Mouse (Mus musculus) gastrocnemius, postnatal 25 days (tissue): ENCODE data around the gene Gm3194. TPM values are rescaled to one million over a fixed set of nuclear protein-coding genes. Genes with fewer than 3 reads are reported as not detected.
"Not testable (repeated sequence)": the region's sequence is repeated elsewhere in the genome, so short reads cannot be mapped to it uniquely, and the experiment has no call there.

Experiments used
- DNase-seq: peaks from one replicate; pipeline ENCODE4 v3.0.0; 2022
- long read RNA-seq, 2 experiments: library from polyadenylated mRNA; stranded (forward); transcript quantifications; one replicate each; pipeline ENCODE4 v2.0.0; 2021
- total RNA-seq, 2 experiments: library from RNA; stranded (reverse); gene quantifications; 1 replicate in 1 of 2; 2 replicates in 1 of 2; pipeline ENCODE4 v1.2.3; 2021

Gm3194 gene
- under 1 TPM; 0.33 to 0.40 TPM for total RNA-seq
- long read RNA-seq, experiment 1, result 0 reads
- long read RNA-seq, experiment 2, result 0 reads

GRCm38 (mm10) chr14:5455367-5455766 is at the start of gene Gm3194:
TSS of gene Gm3194 (minus strand) at chr14:5455467.
- not testable (repeated sequence) for DNase-seq

- not testable (repeated sequence) for DNase-seq
Observed at GRCm38 (mm10) chr14:5501374-5501773, 46.1 kb upstream of the Gm3194 start, which contains the start of gene Gm3488. TSS of gene Gm3488 (plus strand) at chr14:5501674.

GRCm38 (mm10) chr14:5483907-5484306 is 28.6 kb upstream of the Gm3194 start, which contains the start of gene Gm3187:
TSS of gene Gm3187 (plus strand) at chr14:5484207.
- not testable (repeated sequence) for DNase-seq

- not testable (repeated sequence) for DNase-seq
Observed at GRCm38 (mm10) chr14:5477730-5478129, 22.5 kb upstream of the Gm3194 start, which contains the start of gene Gm8246. TSS of gene Gm8246 (minus strand) at chr14:5477830.

GRCm38 (mm10) chr14:5460469-5460868 is 5.2 kb upstream of the Gm3194 start:
- DNase-seq, result not testable (repeated sequence)

GRCm38 (mm10) chr14:5388949-5389348 is 66.3 kb downstream of the Gm3194 start, which contains the start of gene Gm3500:
TSS of gene Gm3500 (minus strand) at chr14:5389049.
- DNase-seq, result not testable (repeated sequence)

Other genes with a start within 250 kb of the Gm3194 start
- gene Gm3526, start 194.9 kb downstream of the Gm3194 start, total RNA-seq, result not detected
- not detected for gene Gm3542, start 120.5 kb downstream of the Gm3194 start, total RNA-seq
- gene Gm3500, start 66.4 kb downstream of the Gm3194 start, total RNA-seq, result not detected
- gene Gm8246, start 22.4 kb upstream of the Gm3194 start, total RNA-seq, result not detected
- not detected for gene Gm3187, start 28.7 kb upstream of the Gm3194 start, total RNA-seq
- under 1 TPM in 1 of 2 experiments, not detected in 1; 0.15 TPM for gene Gm3488, start 46.2 kb upstream of the Gm3194 start, total RNA-seq
- gene Gm3532, start 83.0 kb upstream of the Gm3194 start, total RNA-seq, result not detected
- gene Gm8265, start 177.6 kb upstream of the Gm3194 start, total RNA-seq, result not detected
- gene Gm9603, start 232.0 kb upstream of the Gm3194 start, total RNA-seq, result not detected